Mouse (Mus musculus): Measurements from ENCODE around the gene Nfkb1.

GRCm38 (mm10) chr3:135610221-135610620 is 81.1 kb downstream of the Nfkb1 start:
- TF ChIP-seq USF1 (IDR thresholded peaks at IDR 0.05; ENCODE audit: low read depth, low read length) (no peak), POLR2A (IDR thresholded peaks at IDR 0.05; ENCODE audit: low read depth, low read length) (no peak), ZNF384 (IDR thresholded peaks at IDR 0.05; ENCODE audit: low read depth, low read length) (no peak), CTCF (conservative IDR thresholded peaks at IDR 0.05 in 1 of 2, IDR thresholded peaks at IDR 0.05 in 1 of 2; ENCODE audit: low read depth in 2 of 2, low read length in 2 of 2) (no peak), IRF4 (IDR thresholded peaks at IDR 0.05; ENCODE audit: low read depth, low read length) (no peak), EP300 (IDR thresholded peaks at IDR 0.05; ENCODE audit: low read length) (no peak), MAX (IDR thresholded peaks at IDR 0.05; ENCODE audit: low read length) (no peak), JUND (conservative IDR thresholded peaks at IDR 0.05; ENCODE audit: low read depth, low read length) (no peak), SIN3A (IDR thresholded peaks at IDR 0.05; ENCODE audit: low read length) (no peak), MAZ (IDR thresholded peaks at IDR 0.05; ENCODE audit: low read depth, low read length) (no peak), MAFK (IDR thresholded peaks at IDR 0.05; ENCODE audit: insufficient replicate concordance, low read length) (no peak), E2F4 (IDR thresholded peaks at IDR 0.05; ENCODE audit: insufficient replicate concordance, low read depth, low read length) (no peak)

Data from CH12.LX (cell line).